Mouse (Mus musculus): ENCODE data around the gene Mtrr.

- no peak for TF ChIP-seq EP300 (IDR thresholded peaks at IDR 0.05; ENCODE audit: low read depth)
- TF ChIP-seq CTCF (IDR thresholded peaks at IDR 0.05; ENCODE audit: low read depth), result no peak
Observed at GRCm38 (mm10) chr13:68572247-68572646, 9.7 kb downstream of the Mtrr start.

All from liver, embryonic 14.5 days (tissue).